Mouse (Mus musculus) gastrocnemius, adult 2 months (tissue): ENCODE results near the gene Reln. TPM values are rescaled to one million over a fixed set of nuclear protein-coding genes. Genes with fewer than 3 reads are reported as not detected.

Experiments used
- DNase-seq: peaks from one replicate; pipeline ENCODE4 v3.0.0; 2022
- H3K27ac ChIP-seq: fragments of 200-600 bp; 2 replicates; pipeline ENCODE4 v1.8.1; 2022; ENCODE audit warnings: mild to moderate bottlenecking
- H3K4me3 ChIP-seq: fragments of 200-600 bp; 2 replicates; pipeline ENCODE4 v1.8.1; 2022; ENCODE audit warnings: mild to moderate bottlenecking, moderate library complexity
- CTCF ChIP-seq: fragments of 200-600 bp; IDR thresholded peaks from 2 replicates; pipeline ENCODE4 v1.8.1; 2022; ENCODE audit warnings: antibody characterized with exemption, mild to moderate bottlenecking, moderate library complexity
- intact Hi-C: fragments of 180-260 bp; cut with DNase I; formaldehyde crosslinking; loops from one replicate; pipeline ENCODE4 v1.15.1; 2025
- total RNA-seq, 2 experiments: library from RNA; stranded (reverse); gene quantifications; 2 replicates each; pipeline ENCODE4 v1.2.3; 2021

Gene Reln
- total RNA-seq, 2 experiments from 2014 or later = 1.8 to 2.8 TPM

DNA sequence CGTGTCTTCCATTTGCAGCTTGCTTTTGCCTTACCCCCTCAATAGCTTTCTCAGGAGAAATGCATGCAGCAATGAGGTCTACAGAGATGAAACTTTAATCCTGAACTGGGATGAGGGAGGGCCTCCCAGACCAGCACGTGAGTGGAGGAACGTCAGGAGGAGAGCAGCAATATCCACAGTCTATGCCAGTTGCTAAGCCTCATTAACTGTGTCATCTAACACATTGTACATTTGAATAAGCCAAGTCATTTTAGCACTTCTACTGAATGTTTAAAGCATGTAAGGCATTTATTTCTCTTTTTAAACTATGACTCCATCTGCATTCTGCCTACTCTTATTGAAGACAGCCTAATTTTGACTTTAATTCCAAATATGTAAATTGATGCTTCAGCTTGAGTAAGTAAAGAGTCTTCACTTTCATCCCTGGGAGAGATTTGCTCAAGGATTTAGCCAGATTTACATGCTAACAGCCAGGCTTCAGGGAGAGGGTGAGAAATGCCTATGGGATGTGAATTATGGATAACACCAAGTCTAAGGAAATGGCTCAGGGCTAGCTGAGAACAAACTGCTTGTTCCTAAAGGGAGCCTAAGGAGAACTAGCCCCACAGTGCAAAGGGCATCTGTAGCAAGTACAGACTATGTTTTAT, 361.4 kb downstream of the Reln start:
- intact Hi-C loops = no loop called here
- no peak for TF ChIP-seq CTCF
- no peak overlapping the region for H3K4me3 ChIP-seq
- no peak for DNase-seq
- no peak overlapping the region for H3K27ac ChIP-seq

DNA sequence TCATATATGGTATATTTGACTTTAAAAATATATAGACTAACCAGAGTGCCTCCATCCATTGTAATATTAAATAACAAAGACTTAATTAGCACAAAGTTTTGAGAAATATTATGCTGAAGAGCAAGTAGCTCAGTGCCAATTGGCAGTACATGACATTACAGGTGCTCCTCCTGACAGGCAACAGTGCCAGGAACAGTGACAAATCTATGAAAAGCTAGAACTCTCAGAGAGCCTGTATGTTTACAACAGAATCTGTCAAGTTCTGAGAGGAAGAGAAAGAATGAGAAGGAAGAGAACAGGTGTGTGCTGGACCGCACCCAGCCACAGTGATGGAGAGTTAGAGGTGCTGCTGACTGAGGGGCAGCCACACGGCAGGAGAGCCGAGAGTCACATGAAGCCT, 363.3 kb downstream of the Reln start:
- intact Hi-C loops = no loop called here
- no peak for TF ChIP-seq CTCF
- H3K27ac ChIP-seq = no peak overlapping the region
- no peak for DNase-seq
- no peak overlapping the region for H3K4me3 ChIP-seq

DNA sequence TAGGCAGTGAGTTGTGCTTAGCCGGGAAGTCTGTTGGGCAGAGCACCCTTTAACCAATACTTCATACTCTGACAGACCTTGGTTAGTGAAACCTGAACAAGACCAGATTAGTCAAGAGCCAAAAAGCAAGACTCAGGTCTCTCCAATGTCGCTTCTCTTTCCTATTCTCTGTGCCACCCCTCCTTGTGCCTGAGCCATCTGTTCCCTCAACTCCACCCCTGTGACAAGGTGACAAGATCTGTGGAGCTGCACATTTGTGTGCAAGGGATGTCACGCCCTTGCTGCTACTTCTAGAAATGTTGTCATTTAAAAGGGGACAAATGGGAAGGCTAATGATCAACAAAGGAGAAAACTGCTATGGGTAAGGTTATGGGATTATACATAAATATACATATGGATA, 364.0 kb downstream of the Reln start:
- no peak for TF ChIP-seq CTCF
- Histone ChIP-seq H3K4me3 (no peak overlapping the region), H3K27ac (no peak overlapping the region)
- intact Hi-C loops = no loop called here
- DNase-seq = no peak

DNA sequence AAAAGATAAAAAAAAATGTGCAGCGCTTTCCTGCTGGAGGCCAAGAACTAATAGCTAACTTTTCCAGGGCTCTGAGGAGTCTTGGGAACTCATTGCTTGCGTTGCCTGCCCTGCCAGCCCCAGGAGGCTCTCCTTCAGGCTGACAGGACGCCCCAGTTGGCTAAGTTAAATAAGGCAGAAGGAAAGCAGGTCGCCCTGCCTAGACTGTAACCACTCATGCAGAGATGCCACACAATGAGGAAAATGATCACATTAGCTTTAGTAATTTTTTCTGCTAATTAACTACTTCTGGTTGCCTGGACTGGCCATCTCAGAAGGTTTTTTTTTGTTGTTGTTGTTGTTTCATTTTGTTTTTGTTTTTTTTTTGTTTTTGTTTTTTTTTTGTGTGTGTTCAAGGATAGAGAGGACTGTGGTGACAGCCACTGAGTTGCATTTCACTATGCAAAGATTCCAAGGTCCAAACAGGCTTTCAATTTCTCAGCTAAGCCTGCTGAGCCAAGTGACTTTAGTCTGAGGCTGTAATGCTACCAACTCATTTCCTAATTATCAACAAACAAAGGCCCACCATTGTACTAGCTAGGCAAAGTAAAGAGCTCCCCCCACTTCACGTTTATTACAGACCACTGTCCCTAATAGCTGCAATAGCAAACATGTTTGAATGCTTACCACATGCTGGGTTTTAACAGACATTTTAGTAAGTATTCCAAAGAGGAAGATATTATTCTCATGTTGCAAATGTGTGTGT, 371.1 kb downstream of the Reln start:
- intact Hi-C loops = no loop called here
- Histone ChIP-seq H3K27ac (no peak overlapping the region), H3K4me3 (no peak overlapping the region)
- TF ChIP-seq CTCF = no peak
- DNase-seq = no peak

DNA sequence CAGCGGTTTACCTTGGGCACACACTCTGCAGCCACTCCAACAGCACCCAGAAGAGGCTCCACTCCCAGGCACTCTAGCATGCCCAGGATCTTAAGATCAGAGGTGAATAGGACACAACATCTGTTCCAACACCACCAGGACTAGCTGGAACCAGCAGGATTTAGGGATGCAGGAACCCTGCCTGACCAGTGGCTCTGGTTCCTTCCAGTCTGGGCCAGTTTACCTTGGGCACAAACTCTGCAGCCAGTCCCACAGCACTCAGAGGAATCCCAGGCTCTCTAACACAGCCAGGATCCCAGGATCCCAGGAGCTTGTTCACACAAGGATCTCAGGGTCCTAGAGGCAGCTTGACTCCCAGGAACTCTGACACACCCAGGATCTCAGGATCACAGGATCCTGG, 382.7 kb downstream of the Reln start:
- DNase-seq = no peak
- Histone ChIP-seq H3K27ac (no peak overlapping the region), H3K4me3 (no peak overlapping the region)
- no peak for TF ChIP-seq CTCF
- intact Hi-C loops = no loop called here

DNA sequence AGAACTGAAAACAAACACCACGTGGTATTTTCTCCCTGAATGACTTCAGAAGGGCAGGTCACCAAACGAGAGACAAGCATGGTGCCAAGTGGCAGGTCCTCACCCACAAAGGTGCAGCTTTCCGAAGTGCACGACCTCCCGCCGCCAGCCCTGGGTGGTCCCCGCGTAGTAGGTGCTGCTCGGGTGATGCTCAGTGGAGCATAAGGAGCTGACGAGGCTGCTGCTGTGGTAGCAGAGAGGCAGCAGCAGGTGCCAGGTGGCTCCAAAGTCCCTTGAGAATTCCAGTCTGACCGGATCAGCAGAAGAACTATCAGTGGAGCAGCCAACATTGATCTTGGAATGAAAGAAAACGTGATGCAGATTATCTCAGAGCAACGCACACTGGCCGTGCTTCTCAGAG, 384.4 kb downstream of the Reln start:
- TF ChIP-seq CTCF = no peak
- DNase-seq = no peak
- Histone ChIP-seq H3K27ac (no peak overlapping the region), H3K4me3 (no peak overlapping the region)
- intact Hi-C loops = no loop called here

DNA sequence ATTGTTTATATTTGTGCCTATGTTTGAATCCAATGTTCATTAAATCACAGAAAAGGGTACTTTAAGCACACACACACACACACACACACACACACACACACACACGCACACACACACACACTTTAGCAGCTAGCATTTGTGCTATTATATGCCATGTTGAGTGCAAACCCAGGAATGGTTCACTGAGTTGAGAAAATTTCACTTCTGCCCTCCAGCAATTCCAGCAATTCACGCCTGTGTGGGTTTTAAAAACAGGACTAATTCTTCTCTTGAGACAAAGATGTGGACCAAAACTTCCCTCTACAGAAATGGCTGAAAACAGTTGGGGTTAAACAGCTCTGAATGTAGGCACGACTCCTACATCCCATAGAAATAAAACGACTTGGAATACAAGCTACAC, 386.9 kb downstream of the Reln start:
- intact Hi-C loops = no loop called here

DNA sequence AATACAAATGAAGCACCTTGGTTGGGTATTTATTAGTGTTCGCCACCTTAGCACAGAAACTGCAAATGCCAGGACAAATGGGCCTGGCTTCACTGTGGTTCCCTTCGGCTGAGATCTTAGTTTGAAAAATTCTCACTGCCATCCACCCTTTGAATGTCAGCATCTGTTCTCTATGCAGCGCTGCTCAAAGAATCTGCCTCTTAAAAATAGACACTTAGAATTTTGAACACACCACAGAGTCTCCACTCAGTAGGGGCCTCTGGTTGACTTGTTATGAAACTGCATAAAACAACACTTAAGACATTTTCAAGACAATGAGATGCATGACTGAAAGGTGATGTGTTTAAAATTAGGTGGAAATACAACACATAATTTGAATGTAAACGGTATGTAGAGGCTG, 387.4 kb downstream of the Reln start:
- Histone ChIP-seq H3K4me3 (no peak overlapping the region), H3K27ac (no peak overlapping the region)
- DNase-seq = no peak
- intact Hi-C loops = no loop called here
- no peak for TF ChIP-seq CTCF

More for the DNA sequence above, 386.9 kb downstream of the Reln start:
- TF ChIP-seq CTCF = no peak
- H3K27ac ChIP-seq = no peak overlapping the region
- no peak overlapping the region for H3K4me3 ChIP-seq
- no peak for DNase-seq

DNA sequence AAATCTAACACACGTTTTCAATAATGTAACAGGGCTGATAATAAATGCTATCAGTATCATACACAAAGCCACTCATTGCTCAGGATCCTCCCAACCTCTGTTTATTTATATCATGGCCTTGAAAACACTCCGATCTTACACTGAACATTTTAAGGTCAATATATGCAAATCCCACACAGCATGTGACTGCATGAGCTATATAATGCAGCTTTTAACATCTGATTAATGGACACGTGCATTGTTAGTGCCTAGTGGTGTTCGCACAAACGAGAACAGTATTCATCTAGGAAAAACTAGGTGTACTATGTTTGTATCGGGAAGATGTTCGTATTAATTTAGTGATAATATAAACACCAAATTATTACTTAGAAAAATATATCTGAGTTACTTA, 395.0 kb downstream of the Reln start:
- no peak for DNase-seq
- intact Hi-C loops = no loop called here
- Histone ChIP-seq H3K27ac (no peak overlapping the region), H3K4me3 (no peak overlapping the region)
- no peak for TF ChIP-seq CTCF

DNA sequence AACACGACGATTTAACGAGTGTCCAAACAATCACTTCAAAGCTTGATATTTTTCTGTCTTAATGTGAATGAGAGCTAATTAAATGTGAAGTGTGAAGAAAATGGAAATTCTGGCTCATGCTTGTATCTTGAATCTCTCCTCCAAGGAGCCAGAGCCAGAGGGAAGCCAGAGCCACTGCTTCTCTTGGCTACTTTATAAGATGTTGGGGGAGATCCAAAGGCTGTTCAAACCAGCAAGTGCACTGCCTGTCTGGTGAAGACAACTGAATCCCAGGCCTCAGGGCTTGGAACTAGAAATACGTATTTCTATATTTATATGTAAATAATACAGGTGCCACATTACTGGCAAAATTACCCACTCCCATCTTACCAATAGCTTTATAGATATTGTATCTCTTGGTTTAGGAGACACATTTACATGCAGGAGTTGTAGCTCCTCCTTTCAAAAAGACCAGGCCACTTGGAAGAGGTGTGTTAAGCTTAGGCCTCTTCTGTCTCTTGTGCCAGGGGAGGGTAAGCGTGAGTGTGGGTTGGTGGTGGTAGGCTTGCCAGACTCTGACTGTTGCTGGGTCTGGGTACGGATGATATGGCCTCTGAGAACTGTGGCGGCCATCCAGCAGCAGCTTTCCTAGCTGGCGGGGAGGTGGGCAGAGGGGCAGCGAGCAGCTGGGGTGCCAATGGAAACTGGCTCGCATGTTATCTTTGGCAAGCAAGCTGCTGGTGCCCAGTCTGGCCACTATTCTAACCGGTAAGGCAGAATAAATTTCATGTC, 395.6 kb downstream of the Reln start:
- DNase-seq = no peak
- no peak for TF ChIP-seq CTCF
- no peak overlapping the region for H3K27ac ChIP-seq
- H3K4me3 ChIP-seq = no peak overlapping the region
- intact Hi-C loops = no loop called here

DNA sequence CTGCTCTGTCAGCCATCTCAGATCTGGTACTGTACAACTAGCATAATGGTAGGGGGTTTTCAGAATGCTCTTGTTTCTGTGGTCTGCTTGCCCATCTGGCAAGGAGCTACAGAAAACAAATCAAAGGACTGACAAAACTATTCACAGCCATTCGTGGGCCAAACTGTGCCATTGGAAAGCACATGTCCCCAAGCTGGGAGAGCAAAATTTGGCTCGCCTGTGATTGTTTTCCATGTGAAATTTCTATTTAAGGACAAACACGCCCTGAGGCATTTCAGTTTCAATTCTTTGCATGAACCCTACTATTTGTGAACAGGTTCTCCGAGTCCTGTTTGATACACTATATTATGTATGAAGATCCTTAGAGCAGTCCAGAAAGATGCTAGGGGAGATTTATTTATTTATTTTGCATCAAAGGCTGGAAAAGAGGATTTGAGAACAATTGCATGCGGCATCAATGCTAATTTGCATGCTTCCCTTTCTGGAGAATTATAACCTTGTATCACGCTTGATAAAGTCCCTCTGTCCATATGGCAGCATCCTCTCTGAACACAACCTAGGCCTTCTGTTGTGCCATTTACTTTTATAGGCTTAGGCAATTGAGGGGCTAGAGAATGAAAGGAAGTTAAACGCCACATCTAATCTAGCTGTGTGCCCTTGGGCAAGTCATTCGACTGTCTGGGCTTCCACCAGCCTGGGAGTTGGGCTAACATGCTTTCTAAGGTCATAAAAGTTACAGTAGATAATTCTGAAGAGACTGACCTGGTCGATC, 396.7 kb downstream of the Reln start:
- intact Hi-C loops = no loop called here
- TF ChIP-seq CTCF = no peak

DNA sequence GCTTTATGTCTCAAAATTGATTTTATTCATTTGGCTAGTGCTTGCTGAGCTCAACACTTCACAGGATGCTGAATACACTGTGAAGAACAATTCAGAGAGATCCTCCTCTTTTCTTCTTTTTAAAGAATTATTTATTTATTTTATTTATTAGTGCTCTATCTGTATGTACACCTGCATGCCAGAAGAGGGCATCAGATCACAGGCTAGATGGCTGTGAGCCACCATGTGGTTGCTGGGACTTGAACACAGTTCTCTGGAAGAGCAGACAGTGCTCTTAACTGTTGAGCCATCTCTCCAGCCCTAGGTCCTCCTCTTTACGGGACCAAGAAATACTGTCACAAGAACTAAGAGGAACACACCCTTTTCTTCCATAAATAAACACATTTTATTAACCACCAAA, 399.9 kb downstream of the Reln start:
- no peak for TF ChIP-seq CTCF
- Histone ChIP-seq H3K4me3 (no peak overlapping the region), H3K27ac (no peak overlapping the region)
- intact Hi-C loops = no loop called here
- DNase-seq = no peak

More for the DNA sequence above, 396.7 kb downstream of the Reln start:
- Histone ChIP-seq H3K27ac (no peak overlapping the region), H3K4me3 (no peak overlapping the region)
- DNase-seq = no peak

DNA sequence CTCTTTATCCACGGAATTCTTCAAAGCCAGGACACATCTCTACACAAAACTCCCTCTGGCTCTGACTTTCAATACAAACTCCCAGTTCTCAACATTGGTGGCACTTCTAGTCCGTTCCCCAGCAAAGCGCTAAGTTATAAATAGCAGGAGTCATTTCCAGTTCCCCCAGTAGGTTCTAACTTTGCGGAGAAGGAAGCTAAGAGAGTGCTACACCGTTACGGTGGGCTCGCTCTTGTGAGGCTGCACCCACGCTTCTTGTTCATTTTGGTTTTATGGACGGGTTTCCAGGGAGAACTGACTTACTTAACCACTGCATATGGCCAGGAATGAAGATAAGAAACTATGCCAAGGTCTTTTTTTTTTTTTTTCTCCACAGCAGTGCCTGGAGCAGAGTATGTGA, 405.1 kb downstream of the Reln start:
- H3K4me3 ChIP-seq = no peak overlapping the region
- no peak for TF ChIP-seq CTCF
- intact Hi-C loops = no loop called here
- no peak overlapping the region for H3K27ac ChIP-seq
- DNase-seq = no peak
